In genomic region chr3:29831346-29831745, GRCm38 (mm10) we compare ENCODE assay signal across 30 mouse cellular contexts.
"Had no signal": no experiment of that assay in that cellular context is flagged by ENCODE, and none has a peak within 500 bp of the region (broad histone marks: within the 10 kb centered on the region; RNA-seq: fewer than 3 reads in every experiment).

No protein-coding gene starts in this region.

- H3K9ac ChIP-seq: limb, embryonic 12.5 days; limb, embryonic 13.5 days; limb, embryonic 15.5 days; liver, embryonic 12.5 days; liver, embryonic 13.5 days; liver, embryonic 14.5 days; liver, embryonic 15.5 days; liver, postnatal 0 days; midbrain, embryonic 12.5 days; midbrain, embryonic 13.5 days; midbrain, embryonic 15.5 days; neural tube, embryonic 12.5 days had no signal

- ATAC-seq: liver, embryonic 12.5 days; liver, postnatal 0 days; lung, postnatal 0 days; midbrain, embryonic 13.5 days; midbrain, embryonic 15.5 days; midbrain, embryonic 16.5 days had no signal

- H3K36me3 ChIP-seq: limb, embryonic 10.5 days; limb, embryonic 12.5 days; limb, embryonic 13.5 days; limb, embryonic 15.5 days; liver, embryonic 12.5 days; liver, embryonic 13.5 days; liver, embryonic 15.5 days; midbrain, embryonic 10.5 days; midbrain, embryonic 12.5 days; midbrain, embryonic 13.5 days; midbrain, embryonic 15.5 days; neural tube, embryonic 12.5 days had no signal

- H3K4me3 ChIP-seq: left cerebral cortex, adult 2 months; limb, embryonic 10.5 days; limb, embryonic 12.5 days; limb, embryonic 13.5 days; limb, embryonic 15.5 days; liver, embryonic 12.5 days; liver, embryonic 13.5 days; liver, embryonic 15.5 days; megakaryocyte, embryonic 14.5 days; midbrain, embryonic 10.5 days; midbrain, embryonic 12.5 days; midbrain, embryonic 13.5 days; midbrain, embryonic 15.5 days; myocyte; neural tube, embryonic 12.5 days had no signal

- H3K4me2 ChIP-seq: limb, embryonic 12.5 days; limb, embryonic 13.5 days; limb, embryonic 15.5 days; liver, embryonic 11.5 days; liver, embryonic 12.5 days; liver, embryonic 13.5 days; liver, embryonic 15.5 days; midbrain, embryonic 11.5 days; midbrain, embryonic 12.5 days; midbrain, embryonic 13.5 days; midbrain, embryonic 15.5 days; neural tube, embryonic 12.5 days had no signal

- H3K27me3 ChIP-seq: limb, embryonic 12.5 days; limb, embryonic 13.5 days; limb, embryonic 15.5 days; liver, embryonic 12.5 days; liver, embryonic 13.5 days; liver, embryonic 15.5 days; megakaryocyte, embryonic 14.5 days; midbrain, embryonic 12.5 days; midbrain, embryonic 13.5 days; midbrain, embryonic 15.5 days; neural tube, embryonic 12.5 days had no signal

- H3K9me3 ChIP-seq: limb, embryonic 10.5 days; limb, embryonic 12.5 days; limb, embryonic 13.5 days; limb, embryonic 15.5 days; liver, embryonic 12.5 days; liver, embryonic 13.5 days; liver, embryonic 15.5 days; megakaryocyte, embryonic 14.5 days; midbrain, embryonic 10.5 days; midbrain, embryonic 12.5 days; midbrain, embryonic 15.5 days; neural tube, embryonic 12.5 days had no signal

- H3K4me1 ChIP-seq: limb, embryonic 10.5 days; liver, embryonic 12.5 days; liver, embryonic 13.5 days; liver, embryonic 15.5 days; megakaryocyte, embryonic 14.5 days; midbrain, embryonic 10.5 days; midbrain, embryonic 12.5 days; midbrain, embryonic 13.5 days; midbrain, embryonic 15.5 days; neural tube, embryonic 12.5 days had no signal

- H3K27ac ChIP-seq: left cerebral cortex, adult 2 months; limb, embryonic 10.5 days; limb, embryonic 12.5 days; limb, embryonic 13.5 days; limb, embryonic 15.5 days; liver, embryonic 12.5 days; liver, embryonic 13.5 days; liver, embryonic 14.5 days; liver, embryonic 15.5 days; macrophage; midbrain, embryonic 10.5 days; midbrain, embryonic 12.5 days; midbrain, embryonic 13.5 days; midbrain, embryonic 15.5 days; neural tube, embryonic 12.5 days had no signal

- DNase-seq: layer of hippocampus, postnatal 36 days; left cerebral cortex, postnatal 4 days; liver; liver, embryonic 13.5 days; liver, postnatal 0 days; lung, adult 18-20 months; lung, postnatal 10 days; lung, postnatal 14 days; lung, postnatal 36 days; midbrain, embryonic 14.5 days had no signal
